Mouse (Mus musculus) embryonic facial prominence, embryonic 14.5 days (tissue): ENCODE measurements at regions not wholly inside any gene's neighbourhood (a gene's known extent, or its start where the extent isn't known, plus 50 kb on each side); places are given as distances from the start of the nearest gene placed in this dataset.
"Not testable (repeated sequence)": the region's sequence is repeated elsewhere in the genome, so short reads cannot be mapped to it uniquely, and the experiment has no call there.

Experiments used
- ATAC-seq: fragments of 200-750 bp; cut with Nextera tagmentation; 2 replicates; pipeline ENCODE4 v1.8.0; 2017; ENCODE audit warnings: low read depth, moderate number of reproducible peaks, moderate TSS enrichment
- DNase-seq: peaks from one replicate; pipeline ENCODE4 v3.0.0-alpha.2; 2015; ENCODE audit warnings: low spot score
- H3K27ac ChIP-seq: fragments of 300-500 bp; sonication (generic); replicated peaks from 2 replicates; pipeline ENCODE4 v1.5.1; 2014; ENCODE audit warnings: low read depth, mild to moderate bottlenecking, low read length, moderate library complexity
- H3K27me3 ChIP-seq: fragments of 300-500 bp; sonication (generic); replicated peaks from 2 replicates; pipeline ENCODE4 v1.6.1; 2014; ENCODE audit warnings: low read length; ENCODE audit not compliant: control insufficient read depth, insufficient read depth
- H3K36me3 ChIP-seq: fragments of 300-500 bp; sonication (generic); 2 replicates; pipeline ENCODE4 v1.6.1; 2014; ENCODE audit warnings: low read length, mixed read lengths; ENCODE audit not compliant: control insufficient read depth, insufficient read depth
- H3K4me1 ChIP-seq: fragments of 300-500 bp; sonication (generic); 2 replicates; pipeline ENCODE4 v1.6.1; 2014; ENCODE audit warnings: antibody characterized with exemption, low read length; ENCODE audit not compliant: control insufficient read depth, insufficient read depth
- H3K4me2 ChIP-seq: fragments of 300-500 bp; sonication (generic); 2 replicates; pipeline ENCODE4 v1.6.1; 2014; ENCODE audit warnings: low read depth, mild to moderate bottlenecking, low read length, moderate library complexity, mixed read lengths
- H3K4me3 ChIP-seq: fragments of 300-500 bp; sonication (generic); 2 replicates; pipeline ENCODE4 v1.5.1; 2014; ENCODE audit warnings: low read depth, mild to moderate bottlenecking, low read length
- H3K9ac ChIP-seq: fragments of 300-500 bp; sonication (generic); 2 replicates; pipeline ENCODE4 v1.6.1; 2014; ENCODE audit warnings: low read depth, mild to moderate bottlenecking, low read length, moderate library complexity, mixed read lengths
- H3K9me3 ChIP-seq: fragments of 300-500 bp; sonication (generic); 2 replicates; pipeline ENCODE4 v1.6.1; 2016; ENCODE audit warnings: low read length; ENCODE audit not compliant: control insufficient read depth
- WGBS: fragments of 180-500 bp; shearing (Covaris S2); extraction: QIAGEN DNeasy Blood & Tissue Kit; methylation state at CpG from one replicate; pipeline ENCODE4 v1.1.7; 2014; 5-methylcytosine and 5-hydroxymethylcytosine counted together

DNA sequence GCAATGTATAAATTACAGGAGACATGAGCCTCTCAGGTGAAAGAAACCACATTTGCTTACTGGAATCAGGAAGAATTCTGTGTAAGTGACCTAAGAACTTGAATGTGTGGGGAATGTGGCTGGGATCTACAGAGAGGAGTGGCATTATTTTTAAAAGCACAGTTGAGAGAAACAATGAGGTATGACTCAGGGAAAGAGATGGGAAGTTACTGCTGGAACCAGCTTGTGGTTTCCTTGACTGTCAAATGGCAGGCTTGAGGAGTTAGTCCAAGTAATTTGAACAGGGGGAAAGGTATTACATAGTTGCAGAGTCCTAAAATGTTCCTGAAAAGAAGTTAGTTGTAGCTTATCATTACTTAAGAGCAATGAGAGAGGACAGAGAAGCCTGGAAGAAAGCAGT is 1972.9 kb downstream of the 9330182O14Rik start:
- Histone ChIP-seq H3K4me2 (no peak overlapping the region), H3K27me3 (no peaks in the 10 kb centered on the region), H3K4me3 (no peak overlapping the region), H3K9ac (no peak overlapping the region), H3K4me1 (no peaks in the 10 kb centered on the region), H3K9me3 (no peaks in the 10 kb centered on the region), H3K27ac (no peak overlapping the region), H3K36me3 (no peaks in the 10 kb centered on the region)
- DNase-seq = no peak
- no peak for ATAC-seq

- no peak overlapping the region for H3K9ac ChIP-seq
- H3K4me1 ChIP-seq = no peaks in the 10 kb centered on the region
- H3K4me2 ChIP-seq = no peak overlapping the region
- H3K4me3 ChIP-seq = no peak overlapping the region
- no peak for ATAC-seq
- WGBS = 54% methylated on average over 5 of the region's 5 CpGs
- H3K27me3 ChIP-seq = no peaks in the 10 kb centered on the region
- H3K27ac ChIP-seq = no peak overlapping the region
- no peaks in the 10 kb centered on the region for H3K9me3 ChIP-seq
- no peak for DNase-seq
- no peaks in the 10 kb centered on the region for H3K36me3 ChIP-seq
Measured at GRCm38 (mm10) chr15:42111811-42112210, 1977.6 kb downstream of the 9330182O14Rik start.

DNA sequence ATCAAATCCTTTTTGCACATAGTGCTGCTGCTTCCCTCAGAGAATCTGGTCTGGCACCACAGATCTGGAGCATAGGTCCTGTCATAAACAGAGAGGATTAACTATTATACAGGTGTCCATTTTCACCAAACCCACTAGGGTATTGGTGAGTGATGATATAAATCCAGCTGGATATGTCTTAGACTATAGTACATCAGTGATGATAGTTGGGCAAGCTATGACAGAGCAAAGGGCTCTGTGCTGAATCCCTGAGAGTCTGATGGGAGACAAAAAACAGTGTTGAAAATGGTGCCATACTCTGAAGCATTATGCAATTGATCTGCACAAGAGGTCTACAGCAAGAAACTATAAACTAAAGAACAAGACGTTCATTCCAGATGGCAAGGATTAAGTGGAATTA is 1993.3 kb downstream of the 9330182O14Rik start:
- DNase-seq = no peak
- no peaks in the 10 kb centered on the region for H3K4me1 ChIP-seq
- H3K27ac ChIP-seq = no peak overlapping the region
- ATAC-seq = 0 out of 2 replicates have a peak, but pooled peaks have one; percentile 30
- H3K9me3 ChIP-seq = no peaks in the 10 kb centered on the region
- no peak overlapping the region for H3K4me3 ChIP-seq
- no peaks in the 10 kb centered on the region for H3K27me3 ChIP-seq
- no peak overlapping the region for H3K4me2 ChIP-seq
- WGBS = 68% methylated on average over 1 of the region's 1 CpGs
- H3K36me3 ChIP-seq = no peaks in the 10 kb centered on the region
- no peak overlapping the region for H3K9ac ChIP-seq

DNA sequence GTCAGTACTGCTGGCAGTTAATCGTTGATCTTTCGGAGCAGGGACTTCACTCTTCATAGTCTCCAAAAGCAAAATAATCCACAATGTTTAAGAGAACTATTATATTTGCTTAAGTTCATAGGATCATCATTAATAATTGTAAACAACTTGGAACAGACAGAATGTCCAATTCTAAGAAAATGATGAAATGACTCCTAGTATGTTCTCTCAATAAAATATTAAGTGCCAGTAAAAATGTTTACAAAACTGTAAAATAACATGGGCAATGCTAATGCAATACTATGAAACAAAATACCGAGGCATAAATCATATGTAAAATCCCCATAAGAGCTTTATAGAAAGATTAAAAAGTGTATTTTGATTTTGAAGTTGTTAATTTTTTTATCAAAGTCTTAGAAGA is 1994.8 kb downstream of the 9330182O14Rik start:
- Histone ChIP-seq H3K27ac (no peak overlapping the region), H3K36me3 (no peaks in the 10 kb centered on the region), H3K4me1 (no peaks in the 10 kb centered on the region), H3K27me3 (no peaks in the 10 kb centered on the region), H3K4me3 (no peak overlapping the region), H3K9me3 (no peaks in the 10 kb centered on the region), H3K9ac (no peak overlapping the region), H3K4me2 (no peak overlapping the region)
- WGBS = 86% methylated on average over 3 of the region's 3 CpGs
- DNase-seq (no peak), ATAC-seq (no peak)

DNA sequence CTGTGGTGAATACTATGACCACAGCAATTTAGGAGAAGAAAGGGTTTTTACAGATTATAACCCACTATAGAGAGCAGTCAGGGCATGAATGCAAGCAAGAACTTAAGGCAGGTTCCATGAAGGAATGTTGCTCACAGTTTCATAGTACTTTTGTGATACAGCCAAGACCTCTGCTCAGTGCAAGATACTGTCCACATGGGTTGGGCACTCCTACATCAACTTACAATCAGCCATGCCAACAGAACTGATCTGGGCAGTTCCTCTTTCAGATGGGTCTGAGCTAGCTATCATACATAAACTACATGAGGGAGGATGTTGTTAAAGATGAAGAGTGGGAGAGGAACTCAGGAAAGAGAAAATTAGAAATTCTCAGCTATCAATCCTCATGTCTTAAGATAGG is 2032.4 kb downstream of the 9330182O14Rik start:
- ATAC-seq (no peak), DNase-seq (no peak)
- Histone ChIP-seq H3K4me1 (no peaks in the 10 kb centered on the region), H3K4me2 (no peak overlapping the region), H3K27me3 (no peaks in the 10 kb centered on the region), H3K9me3 (no peaks in the 10 kb centered on the region), H3K27ac (no peak overlapping the region), H3K4me3 (no peak overlapping the region), H3K36me3 (no peaks in the 10 kb centered on the region), H3K9ac (no peak overlapping the region)

- not testable (repeated sequence) for H3K4me1 ChIP-seq, H3K4me2 ChIP-seq, H3K27me3 ChIP-seq, H3K4me3 ChIP-seq, H3K9ac ChIP-seq, DNase-seq, H3K9me3 ChIP-seq, ATAC-seq, H3K36me3 ChIP-seq, H3K27ac ChIP-seq
- 78% methylated on average over 1 of the region's 1 CpGs for WGBS
Measured at GRCm38 (mm10) chr15:42177766-42178165, 2043.6 kb downstream of the 9330182O14Rik start.

DNA sequence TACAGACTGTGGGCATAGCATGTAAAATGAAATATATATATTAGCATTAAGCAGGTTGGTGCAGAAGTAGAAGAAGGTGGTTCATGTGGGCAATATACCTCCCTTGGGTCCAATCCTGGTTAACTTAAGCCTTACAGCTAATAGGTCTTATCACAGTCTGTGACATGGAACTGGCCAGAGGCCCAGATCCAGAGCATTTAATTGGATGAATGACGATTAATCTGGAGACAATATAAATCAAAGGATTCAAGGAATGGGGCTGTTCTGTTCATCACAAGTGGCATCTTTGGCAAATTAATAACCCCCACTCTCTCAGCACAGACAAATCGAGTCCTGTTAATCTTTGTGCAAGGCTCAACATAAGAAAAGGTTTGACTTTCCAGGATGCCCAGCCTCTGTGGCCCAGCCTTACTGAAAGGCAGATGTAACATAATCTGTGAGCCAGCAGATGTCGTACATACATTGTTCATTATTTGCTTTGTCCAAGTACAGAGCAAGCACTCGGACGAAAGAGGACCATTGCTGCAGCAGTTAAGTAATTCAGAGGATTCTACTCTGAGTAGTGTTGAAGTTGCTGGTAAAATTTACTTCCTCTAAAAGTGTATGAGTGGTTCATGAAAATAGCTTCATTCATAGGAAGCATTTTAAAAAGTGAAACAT is 2073.2 kb downstream of the 9330182O14Rik start:
- ATAC-seq (peak; percentile 67), DNase-seq (peak; percentile 70)
- Histone ChIP-seq H3K4me3 (no peak overlapping the region), H3K9me3 (no peaks in the 10 kb centered on the region), H3K27me3 (no peaks in the 10 kb centered on the region), H3K36me3 (no peaks in the 10 kb centered on the region), H3K4me1 (no peaks in the 10 kb centered on the region), H3K27ac (no peak overlapping the region), H3K4me2 (no peak overlapping the region), H3K9ac (no peak overlapping the region)
- WGBS = 31% methylated on average over 5 of the region's 5 CpGs

DNA sequence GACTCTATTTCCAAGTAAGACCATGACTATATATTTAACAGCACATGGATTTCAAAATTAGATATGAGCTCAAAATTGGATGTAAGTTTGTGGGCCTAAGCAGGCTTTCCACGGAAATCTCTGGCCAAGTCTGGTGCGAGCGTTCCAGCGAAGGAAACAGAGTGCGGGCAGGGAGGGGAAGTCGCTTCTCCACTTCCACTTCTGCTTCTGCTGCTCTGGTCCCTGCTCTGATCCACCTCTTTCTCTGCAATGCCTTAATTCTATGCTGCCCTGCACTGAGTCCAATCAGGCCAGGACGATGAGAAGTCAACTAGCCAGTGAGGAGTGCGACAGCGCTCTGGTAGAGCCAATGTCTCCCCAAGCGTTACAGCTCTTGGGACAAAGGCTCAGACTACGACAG is 2085.3 kb downstream of the 9330182O14Rik start:
- ATAC-seq = no peak
- Histone ChIP-seq H3K9ac (no peak overlapping the region), H3K27me3 (no peaks in the 10 kb centered on the region), H3K36me3 (no peaks in the 10 kb centered on the region), H3K9me3 (no peaks in the 10 kb centered on the region), H3K4me1 (no peaks in the 10 kb centered on the region), H3K27ac (no peak overlapping the region), H3K4me3 (no peak overlapping the region), H3K4me2 (no peak overlapping the region)
- no peak for DNase-seq
- WGBS = 96% methylated on average over 11 of the region's 11 CpGs

DNA sequence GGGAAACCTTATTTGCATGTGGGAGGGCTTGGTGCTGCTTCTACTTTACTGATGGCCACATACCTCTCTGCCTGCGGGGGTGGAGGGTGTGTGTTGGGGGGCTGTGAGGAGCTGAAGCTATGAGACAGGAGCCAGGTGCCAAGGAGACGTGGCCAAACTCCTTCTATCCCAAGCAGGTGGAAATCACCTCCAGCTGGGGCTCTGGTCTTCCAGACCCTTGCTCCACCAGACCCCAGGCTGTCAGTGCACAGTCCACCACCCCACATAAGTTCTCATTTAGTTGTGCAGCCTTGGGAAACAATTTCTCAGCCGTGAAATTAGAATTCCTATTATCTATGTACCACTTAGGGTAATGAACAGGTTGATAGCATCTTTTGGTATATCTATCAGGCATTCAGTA is 2085.8 kb downstream of the 9330182O14Rik start:
- Histone ChIP-seq H3K27me3 (no peaks in the 10 kb centered on the region), H3K4me3 (no peak overlapping the region), H3K4me1 (no peaks in the 10 kb centered on the region), H3K4me2 (no peak overlapping the region), H3K9me3 (no peaks in the 10 kb centered on the region), H3K9ac (no peak overlapping the region), H3K36me3 (no peaks in the 10 kb centered on the region), H3K27ac (no peak overlapping the region)
- no peak for ATAC-seq
- WGBS = 71% methylated on average over 3 of the region's 3 CpGs
- DNase-seq = no peak
